Mouse (Mus musculus): Measurements from ENCODE around the gene Sdk2.

DNA sequence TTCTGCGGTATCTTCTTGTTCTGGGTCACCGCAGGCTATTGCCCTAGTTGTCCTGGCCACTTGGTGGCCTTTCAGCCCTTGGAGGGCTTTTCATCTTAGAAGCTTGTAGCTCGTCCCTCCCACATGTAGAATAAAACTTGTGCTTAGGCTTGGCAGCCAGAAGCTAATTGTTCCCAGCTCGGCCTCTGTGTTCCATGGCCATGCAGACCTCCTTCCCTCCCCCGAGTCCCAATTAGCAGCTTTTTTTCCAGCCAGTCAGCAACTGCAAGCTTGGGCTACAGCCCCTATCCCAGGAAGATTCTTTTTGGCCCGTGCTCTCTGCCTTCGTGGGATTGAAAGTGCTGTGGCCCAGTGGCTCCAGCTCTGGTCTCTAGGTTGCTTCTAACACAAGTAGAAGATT lies 217.5 kb downstream of the Sdk2 start:
- TF ChIP-seq POLR2A (IDR thresholded peaks at IDR 0.05; ENCODE audit: low read depth, low read length), result no peak
- no peak for TF ChIP-seq CTCF (IDR thresholded peaks at IDR 0.05; ENCODE audit: extremely low read depth, insufficient read depth, insufficient read length, insufficient replicate concordance)
